Mouse (Mus musculus) testis, adult 2 months (tissue): ENCODE measurements around the gene Uap1.

Experiments
- CTCF ChIP-seq: fragments of 200-500 bp; IDR thresholded peaks from 2 replicates; pipeline ENCODE4 v1.5.1; 2012; ENCODE audit warnings: low read depth, mild to moderate bottlenecking, inconsistent platforms, low read length, moderate library complexity; ENCODE audit not compliant: control insufficient read depth, insufficient read depth, insufficient replicate concordance
- POLR2A ChIP-seq: fragments of 200-500 bp; IDR thresholded peaks from 2 replicates; pipeline ENCODE4 v1.6.1; 2012; ENCODE audit warnings: low read depth, mild to moderate bottlenecking, inconsistent platforms, low read length, moderate library complexity; ENCODE audit not compliant: control insufficient read depth

GRCm38 (mm10) chr1:170109776-170110515 lies 64.8 kb downstream of the Uap1 start:
- TF ChIP-seq POLR2A (no peak), CTCF (no peak)
